Mouse (Mus musculus) bone marrow, adult 2 months (tissue): Measurements from ENCODE around the gene Calhm6.

Experiments used
- CTCF ChIP-seq: fragments of 200-500 bp; IDR thresholded peaks from 2 replicates; pipeline ENCODE4 v1.5.1; 2011; ENCODE audit warnings: low read length, control low read depth; ENCODE audit not compliant: control insufficient read depth, insufficient read depth
- POLR2A ChIP-seq: fragments of 200-500 bp; IDR thresholded peaks from 2 replicates; pipeline ENCODE4 v1.6.1; 2011; ENCODE audit warnings: low read depth, mild to moderate bottlenecking, control low read depth, low read length, borderline replicate concordance; ENCODE audit not compliant: control insufficient read depth

- TF ChIP-seq CTCF, result no peak
- no peak for TF ChIP-seq POLR2A
Observed at GRCm38 (mm10) chr10:34141693-34142092, 13.9 kb upstream of the Calhm6 start.
